Mouse (Mus musculus) urinary bladder, postnatal 25 days (tissue): ENCODE results near the gene Dcdc2a.
A peak's percentile ranks its signal among the peaks of the same experiment; 100 is the strongest.

Experiments used
- DNase-seq: peaks from one replicate; pipeline ENCODE4 v3.0.0; 2022; ENCODE audit warnings: low spot score

The Dcdc2a gene

DNA sequence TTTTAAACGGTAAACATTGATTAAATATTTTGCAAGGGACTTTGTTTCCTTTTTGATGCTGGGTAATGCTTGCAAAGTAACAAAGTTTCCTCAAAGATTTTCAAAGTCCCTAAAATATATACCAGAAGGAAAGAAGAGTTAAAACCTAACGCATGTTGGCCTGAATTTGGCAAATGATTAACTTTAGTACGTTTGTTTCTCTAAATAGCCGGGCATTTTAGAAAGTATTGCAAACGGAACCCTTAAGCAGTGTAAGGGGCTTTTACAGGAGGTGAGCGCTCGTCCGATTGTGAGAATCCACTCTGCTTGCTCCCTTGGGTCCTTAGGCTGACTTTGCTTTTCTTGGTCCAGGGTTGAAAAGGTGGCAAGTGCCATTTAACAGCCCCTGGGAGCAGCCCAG lies 41.5 kb downstream of the Dcdc2a start:
- no peak for DNase-seq

DNA sequence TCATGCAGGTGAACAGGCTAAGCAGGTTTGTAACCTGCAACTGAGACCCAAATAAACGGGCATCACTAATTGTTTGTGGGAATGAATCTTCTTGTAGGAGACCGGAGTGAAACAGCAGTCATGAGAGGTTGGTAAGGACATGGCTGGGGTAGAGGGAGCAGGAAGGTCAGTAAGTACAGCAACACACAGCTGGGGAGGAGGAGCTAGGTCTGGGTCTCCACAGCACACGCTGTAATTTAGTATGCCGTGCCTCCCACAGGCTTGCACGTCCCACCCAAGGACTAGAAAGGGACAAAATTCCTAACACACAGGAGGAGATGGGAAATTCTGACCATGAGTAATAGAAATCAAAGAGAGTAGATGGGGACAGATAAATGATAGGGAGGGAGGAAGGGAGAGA lies 42.8 kb downstream of the Dcdc2a start:
- DNase-seq = no peak

DNA sequence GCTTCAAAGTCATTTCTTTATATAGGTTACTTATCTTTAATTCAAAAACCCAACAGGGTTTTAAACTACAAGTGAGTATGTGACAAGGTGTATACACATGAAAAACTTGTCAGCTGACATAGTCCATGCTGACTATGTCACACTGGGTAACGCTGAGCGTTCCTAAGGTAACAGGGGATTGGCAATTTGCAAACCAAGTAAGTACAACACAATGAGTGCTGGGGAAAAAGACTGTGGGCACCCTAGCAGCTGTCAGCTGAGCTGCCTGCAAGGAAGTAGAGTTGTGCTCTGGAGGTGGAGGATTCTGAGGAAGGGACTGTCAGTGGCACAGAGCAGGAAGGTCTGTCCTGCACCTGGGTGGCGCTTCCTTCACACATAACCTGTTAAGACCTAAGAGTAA lies 43.7 kb downstream of the Dcdc2a start:
- DNase-seq = no peak

DNA sequence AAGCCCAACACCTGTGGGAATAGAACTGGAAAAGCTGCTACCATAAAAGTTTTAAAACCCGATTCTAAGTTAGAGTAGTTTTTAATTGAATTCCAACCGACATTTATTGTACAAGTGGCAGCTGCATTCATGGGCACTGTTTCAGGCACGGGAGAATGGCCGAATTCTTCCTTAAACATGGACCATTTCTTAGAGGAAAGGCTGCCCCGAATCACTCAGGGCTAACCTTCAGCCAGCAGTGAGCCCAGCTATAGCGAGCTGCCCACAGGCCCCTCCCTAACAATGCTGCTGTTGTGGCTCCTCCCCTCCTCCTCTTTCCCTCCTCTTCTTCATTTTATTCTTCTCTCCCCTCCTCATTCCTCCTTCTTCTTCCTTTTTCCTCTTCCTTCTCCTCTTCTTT lies 44.8 kb downstream of the Dcdc2a start:
- DNase-seq = no peak

DNA sequence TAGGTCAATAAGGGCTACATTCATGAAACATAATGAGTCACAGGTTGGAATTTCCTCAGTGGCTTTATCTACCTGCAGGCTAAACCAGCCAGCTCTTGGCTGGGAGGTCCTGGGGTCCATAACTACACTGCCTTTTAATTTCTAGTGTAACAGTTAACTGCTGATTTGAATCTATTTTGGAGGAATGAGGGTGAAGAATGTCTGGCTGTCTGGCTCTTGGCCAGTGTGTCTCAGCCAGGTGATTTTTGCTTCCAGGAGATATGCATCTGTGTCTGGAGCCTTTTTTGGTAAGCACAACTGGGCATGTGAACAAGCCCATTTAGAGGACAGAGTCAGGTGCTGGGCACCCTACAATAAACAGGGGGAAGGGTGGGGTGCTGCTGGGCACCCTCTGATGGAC lies 49.9 kb downstream of the Dcdc2a start:
- DNase-seq = no peak

DNA sequence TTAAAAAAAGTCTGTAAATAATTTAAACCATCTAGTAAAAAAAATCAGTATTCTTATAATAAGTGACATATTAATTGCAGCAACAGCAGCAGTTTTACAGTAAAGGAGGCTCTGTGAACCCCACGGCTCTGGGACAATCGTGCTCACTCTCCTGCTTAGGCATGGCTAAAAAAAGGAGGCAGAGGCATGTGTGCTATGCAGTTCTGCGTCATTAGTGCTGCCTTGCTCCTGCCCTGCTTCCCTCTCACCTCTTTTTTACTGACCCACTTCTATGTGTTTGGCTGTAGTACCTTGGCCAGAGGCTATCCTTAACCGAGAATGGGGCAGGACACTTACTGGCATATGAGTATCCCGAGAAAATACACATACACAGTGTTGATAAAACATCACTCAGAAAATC lies 50.9 kb downstream of the Dcdc2a start:
- DNase-seq = no peak

DNA sequence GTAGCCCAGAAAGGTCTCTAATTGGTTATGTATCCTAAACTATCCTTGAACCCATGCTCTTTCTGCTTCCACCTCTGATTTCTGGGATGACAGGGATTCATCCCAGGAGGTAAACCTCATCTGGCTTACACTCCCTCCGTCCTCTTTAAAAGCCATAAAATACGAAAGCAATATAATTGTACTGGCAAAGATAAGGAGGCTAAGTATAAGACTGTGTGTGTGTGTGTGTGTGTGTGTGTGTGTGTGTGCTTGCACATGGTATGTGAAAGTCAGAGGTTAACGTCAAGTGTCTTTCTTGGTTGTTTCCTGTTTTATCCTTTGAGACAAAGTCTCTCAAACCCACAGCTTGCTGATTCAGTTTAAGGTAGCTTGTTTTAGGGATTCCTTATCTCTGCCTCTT lies 52.5 kb downstream of the Dcdc2a start:
- DNase-seq = no peak

DNA sequence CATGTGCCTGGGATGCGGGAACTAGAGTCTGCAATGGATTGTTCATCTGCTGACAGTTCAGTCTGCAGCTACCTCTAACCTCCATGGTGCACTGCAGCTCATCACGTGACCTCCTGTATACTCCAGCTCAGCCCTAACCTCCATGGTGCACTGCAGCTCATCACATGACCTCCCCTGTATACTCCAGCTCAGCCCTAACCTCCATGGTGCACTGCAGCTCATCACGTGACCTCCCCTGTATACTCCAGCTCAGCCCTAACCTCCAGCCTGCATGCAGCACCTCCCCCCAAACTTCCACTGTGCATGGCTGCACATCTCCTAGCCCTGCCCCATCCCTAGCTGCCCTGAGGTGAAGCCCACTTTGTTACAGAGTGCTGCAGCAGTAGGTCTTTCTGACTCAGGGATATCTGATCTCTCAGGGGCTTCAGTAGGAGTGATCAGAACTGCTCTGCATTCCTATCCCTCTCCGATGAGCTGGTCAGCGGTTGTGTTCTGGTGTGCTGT lies 54.8 kb downstream of the Dcdc2a start:
- no peak for DNase-seq

DNA sequence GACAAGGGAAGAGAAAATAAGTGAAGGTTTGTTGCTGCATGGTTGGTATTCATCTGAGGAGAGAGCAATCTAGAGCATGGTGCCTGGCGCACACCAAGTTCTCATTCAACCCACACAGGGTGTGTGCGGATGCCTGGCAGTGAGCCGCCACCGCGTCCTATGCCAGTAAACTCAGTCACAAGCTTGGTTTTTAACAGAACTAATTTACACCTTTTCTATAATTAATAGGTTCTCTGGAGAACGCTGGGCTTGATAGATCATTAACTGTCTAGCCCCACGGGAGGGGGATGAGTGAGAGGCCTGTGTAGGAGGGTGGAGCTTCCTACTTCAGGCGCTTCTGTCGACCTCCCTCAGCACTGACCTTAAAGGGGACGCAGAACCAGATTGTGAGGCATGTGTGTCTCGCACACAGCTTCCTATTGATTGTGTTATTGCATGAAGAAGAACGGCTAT lies 59.7 kb downstream of the Dcdc2a start:
- peak; percentile 9 for DNase-seq

DNA sequence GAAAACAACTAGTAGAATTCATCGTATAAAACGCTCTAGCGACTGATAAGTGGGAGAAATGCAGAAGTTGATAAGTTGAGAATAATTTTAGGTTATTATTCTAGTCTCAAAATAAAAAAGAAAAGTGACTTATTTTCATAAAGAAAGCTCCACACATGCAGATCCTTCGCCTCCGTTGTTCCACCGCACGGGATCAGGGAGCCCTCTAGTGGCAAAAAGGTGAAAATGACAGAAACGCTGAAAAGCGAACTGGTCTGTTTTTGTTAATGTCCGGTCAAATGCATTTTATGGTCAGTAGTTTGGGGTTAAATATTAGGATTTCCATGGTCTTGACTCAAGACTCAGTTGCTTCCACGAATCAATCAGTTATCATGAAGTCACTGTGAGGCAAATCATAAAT lies 60.2 kb downstream of the Dcdc2a start:
- DNase-seq = peak; percentile 15

DNA sequence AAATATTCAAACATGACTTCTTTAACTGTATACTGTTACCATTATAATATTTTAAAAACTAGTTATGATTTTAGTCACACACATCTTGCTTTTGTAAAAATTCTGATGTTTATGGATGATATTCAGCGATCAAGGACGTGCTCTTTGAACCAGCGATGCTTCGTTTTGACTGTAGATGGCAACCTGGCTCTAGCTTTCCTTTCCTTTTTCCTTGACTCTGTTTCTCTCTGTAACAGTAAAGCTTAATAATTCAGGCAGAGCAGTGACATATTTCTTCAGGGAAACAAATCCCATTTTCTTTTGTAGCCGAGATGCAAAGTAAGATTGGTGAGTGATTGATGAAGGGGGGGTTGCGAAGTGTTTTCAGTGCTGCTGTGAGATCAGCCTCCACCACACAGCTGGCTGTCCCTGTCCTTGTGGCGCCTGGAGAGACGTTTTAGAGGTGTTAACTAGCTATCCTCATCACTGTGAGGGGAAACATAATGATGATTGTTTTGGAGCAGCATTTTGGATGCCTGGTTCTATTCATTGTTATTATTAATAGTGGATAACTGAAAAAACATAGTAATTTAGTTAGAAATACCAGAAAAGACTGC lies 67.0 kb downstream of the Dcdc2a start:
- DNase-seq = no peak

DNA sequence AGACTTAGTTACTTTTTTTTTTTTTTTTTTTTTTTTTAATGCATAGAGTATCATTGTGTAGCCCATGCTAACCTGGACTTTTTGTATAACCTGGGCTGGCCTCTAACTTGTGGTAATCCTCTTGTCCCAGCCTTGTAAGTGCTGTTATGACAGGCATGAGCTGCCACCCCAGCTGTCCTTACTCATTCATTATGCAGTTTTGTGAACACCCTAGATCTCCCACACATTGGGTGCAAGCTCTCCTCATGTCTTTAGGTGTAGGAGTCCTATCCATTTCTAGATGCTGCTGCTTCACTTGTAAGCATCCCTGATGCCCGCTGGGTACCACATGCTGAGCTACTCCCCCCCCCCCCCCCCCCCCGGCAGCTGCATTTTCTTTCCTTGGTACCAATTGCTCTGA lies 71.4 kb downstream of the Dcdc2a start:
- DNase-seq = no peak

DNA sequence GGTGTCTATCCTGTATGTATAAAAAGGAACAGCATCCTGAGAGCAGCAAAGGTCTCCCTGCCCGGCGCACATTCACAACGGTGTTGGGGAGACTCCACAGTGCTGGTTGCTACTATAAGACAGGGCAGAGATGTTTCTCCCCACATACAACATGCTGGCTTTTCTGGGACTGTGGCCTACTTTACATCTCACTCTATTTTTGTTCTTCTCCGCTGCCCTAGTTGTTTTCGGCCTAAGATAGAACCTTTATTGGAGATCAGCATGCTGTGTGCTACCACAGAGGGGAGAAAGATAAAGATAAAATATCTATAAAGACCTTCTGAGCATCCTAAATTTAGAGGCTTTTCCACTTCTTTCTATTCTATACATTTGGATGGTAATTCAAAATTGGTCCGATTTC lies 72.0 kb downstream of the Dcdc2a start:
- no peak for DNase-seq

DNA sequence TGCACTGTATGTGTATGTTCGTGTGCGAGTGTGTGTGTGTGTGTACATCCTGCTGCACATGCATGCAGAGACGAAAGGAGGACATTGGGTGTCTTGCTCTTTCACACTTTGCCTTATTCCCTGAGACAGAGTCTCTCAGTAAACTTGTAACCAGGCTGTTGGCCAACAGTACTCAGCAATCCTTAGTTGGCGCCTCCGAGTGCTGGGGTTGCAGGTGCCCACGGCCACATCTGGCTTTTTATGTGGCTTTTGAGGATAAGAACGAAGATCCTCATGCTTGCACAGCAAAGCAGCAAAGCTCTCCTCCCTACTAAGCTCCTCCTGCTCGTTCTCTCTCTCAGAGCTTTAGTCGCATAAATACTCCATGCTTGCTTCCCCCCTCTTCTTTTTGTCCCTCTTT lies 73.0 kb downstream of the Dcdc2a start:
- no peak for DNase-seq

DNA sequence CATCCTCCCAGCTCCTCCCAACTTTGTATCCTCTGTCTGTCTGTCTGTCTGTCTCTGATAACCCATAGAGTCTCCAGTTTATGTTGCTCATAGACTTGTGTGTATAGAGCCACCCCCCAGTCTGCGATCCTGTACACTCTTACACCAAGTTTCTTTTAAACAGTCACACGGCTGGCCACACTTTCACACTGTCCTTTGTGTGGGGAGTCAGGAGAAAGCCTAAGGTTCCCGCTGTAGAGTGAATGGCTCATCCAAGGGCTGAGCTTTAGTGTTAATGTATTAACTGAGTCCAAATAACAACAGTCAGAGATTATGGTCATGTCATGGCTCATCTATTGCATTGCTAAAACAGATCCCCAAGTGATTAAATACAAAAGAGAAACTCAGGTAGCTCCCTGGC lies 87.3 kb downstream of the Dcdc2a start:
- DNase-seq = no peak

DNA sequence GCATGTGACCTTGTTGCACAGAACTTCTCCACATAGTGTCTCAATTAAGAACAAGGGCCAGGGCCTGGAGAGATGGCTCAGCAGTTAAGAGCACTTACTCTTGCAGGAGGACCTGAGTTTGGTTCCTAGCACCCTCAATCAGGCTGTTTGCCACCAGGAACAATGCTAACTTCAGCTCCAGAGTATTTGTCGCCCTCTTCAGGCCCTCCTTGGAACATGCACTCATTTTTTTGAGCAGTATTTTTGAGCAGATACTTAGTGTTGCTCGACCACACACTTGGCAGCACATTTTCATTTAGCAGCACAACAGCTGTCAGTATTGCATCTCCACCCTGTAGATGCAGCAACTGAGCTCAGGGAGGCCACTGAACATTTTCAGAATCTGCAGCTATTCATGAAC lies 88.3 kb downstream of the Dcdc2a start:
- DNase-seq = no peak

DNA sequence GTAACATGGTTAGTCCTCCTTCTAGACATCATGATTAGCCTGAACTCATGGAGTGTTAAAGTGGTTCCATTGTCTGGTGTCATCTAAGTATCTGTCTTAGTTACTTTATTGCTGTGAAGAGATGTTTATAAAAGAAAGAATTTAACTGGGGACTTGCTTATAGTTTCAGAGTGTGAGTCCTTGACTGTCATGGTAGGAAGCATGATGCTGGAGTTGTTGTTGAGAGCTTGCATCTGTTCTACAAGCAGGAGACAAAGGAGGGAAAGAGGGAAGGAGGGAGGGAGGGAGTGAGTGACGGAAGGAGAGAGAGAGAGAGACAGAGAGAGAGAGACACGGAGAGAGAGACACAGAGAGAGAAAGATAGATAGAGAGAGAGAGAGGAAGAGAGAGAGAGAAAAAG lies 90.4 kb downstream of the Dcdc2a start:
- no peak for DNase-seq

DNA sequence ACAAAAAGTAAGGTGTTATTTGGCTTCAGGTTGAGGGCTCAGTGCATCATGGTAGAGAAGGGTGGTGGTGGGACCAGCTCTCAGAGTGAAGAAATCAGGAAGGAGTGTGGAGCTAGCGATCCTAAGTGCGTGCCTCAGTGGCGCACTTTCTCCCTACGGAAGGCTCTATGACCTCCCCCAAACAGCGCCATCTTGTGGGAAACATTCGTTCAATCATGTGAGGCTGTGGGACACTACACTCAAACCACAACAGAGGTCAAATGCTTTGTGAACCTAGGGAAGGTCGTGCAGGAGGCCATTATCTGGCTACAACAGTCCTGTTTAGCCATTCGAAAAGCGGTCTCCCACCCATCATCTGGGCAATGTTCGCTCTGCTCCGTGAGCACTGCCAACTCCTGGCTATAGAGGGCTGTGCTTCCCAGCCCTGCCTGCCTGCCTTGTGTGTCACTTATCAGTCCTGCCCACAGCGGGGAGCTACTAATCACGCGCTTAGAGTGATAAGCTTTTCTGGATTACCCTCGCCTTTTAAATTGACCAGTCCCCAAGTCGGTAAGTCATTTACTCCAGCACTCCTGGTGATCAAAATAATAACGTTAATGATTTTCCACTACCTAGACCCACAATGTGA lies 94.5 kb downstream of the Dcdc2a start:
- DNase-seq = no peak

DNA sequence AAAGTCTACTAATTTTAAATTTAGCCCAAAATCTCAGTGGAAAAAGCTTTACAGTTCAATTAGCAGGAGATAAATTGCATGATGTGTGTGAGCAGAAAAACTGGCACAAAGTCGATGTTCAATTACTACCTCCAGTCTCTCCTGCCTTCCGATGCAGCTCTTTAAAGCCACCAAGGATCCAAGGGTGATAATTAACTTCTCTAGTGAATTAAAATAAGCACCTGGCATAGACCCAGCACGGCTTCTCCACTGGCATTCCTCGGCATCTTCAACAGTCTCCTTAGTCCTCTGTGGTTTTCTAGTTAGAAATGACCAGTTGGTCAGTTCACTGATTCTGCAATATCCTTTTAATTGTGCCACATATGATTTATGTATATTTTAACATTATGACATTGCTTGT lies 95.1 kb downstream of the Dcdc2a start:
- no peak for DNase-seq

DNA sequence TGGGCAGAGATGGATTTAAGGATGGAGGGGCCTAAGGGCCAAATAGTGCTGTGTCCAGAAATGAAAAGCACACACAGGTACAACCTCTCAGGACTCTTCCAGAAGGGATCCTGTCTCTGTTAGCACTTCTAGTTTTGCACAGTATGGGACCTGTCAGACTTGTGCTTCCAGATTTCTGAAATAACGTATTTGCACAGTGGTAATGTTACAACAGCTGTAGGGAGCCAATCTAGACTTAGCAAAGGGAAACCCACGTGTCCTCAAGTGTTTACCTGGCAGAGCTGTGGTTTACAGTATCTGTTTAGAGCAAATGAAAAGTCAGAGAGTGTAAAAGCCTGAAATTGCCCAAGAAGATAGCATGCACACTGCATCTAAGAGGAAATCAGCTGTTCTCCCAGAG lies 104.1 kb downstream of the Dcdc2a start:
- DNase-seq = peak; percentile 11

DNA sequence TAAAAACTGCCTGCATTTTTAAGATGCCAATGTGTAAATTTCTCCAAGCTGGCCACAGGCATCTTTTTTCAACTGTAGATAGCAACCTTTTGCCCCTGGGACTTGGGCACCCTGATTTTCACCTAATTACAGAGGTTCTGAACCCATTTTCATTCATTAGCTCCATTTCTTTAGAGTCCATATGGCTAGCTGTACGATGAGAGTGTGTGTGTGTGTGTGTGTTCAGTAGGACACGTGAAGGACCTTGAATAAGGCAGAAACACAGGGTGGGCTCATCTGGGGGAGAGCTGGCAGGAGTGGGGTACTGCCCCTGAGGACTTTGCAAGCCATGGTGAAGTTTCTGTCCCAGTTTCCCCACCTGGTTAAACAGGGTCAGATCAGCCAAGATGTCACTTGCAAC lies 105.0 kb downstream of the Dcdc2a start:
- DNase-seq = no peak

DNA sequence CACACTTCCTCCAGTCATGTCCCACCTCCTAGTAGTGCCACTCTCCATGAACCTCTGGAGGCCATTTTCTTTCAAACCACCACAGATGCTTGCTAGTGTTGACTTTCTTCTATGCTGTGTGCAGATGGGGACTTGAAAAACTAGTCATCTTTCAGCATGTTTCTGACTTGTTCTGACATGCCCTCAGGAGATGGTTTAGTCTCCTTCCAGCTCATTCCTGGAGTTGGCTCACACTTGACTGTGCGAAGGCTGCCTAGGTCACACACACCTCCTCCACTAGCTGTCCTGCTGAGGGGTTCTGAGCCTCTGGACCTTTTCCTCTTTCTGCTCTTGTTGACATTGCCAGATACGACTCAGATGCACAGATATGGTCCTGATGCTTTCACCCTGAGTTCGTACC lies 106.8 kb downstream of the Dcdc2a start:
- no peak for DNase-seq

DNA sequence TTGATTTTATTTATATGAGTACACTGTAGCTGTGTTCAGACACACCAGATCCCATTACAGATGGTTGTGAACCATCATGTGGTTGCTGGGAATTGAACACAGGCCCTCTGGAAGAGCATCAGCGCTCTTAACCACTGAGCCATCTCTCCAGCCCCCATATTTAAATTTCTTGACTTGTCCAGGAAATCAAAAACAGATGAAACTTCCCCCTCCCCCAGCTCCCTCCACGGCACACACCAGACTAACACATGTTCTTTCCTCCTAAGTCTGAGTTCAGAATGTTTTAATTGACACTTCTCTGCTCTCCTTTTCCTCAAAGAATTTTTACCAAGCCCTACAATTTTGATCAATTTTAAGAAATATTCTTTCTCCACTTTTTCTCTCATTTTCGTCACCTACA lies 113.1 kb downstream of the Dcdc2a start:
- no peak for DNase-seq

DNA sequence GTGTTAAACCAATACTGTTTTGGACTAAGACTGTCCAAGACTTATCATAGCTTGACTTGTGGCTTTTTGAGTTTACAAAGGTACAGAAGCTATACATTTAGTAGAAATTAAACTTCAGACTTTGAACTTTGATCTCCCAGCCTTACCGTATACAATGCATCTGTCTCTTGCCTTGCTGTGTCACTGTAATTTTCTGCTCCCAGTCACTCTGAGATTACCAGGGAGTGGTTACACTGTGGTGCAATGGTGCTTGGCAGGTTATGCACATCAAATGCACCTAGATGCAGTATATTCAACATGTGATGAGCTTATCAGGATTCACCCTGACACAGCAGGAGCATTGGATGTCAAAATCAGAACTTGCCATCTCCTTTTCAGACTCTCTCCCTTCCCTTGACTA lies 122.0 kb downstream of the Dcdc2a start:
- no peak for DNase-seq
